ENCODE assay signal across 8 mouse cellular contexts in the genomic region with DNA sequence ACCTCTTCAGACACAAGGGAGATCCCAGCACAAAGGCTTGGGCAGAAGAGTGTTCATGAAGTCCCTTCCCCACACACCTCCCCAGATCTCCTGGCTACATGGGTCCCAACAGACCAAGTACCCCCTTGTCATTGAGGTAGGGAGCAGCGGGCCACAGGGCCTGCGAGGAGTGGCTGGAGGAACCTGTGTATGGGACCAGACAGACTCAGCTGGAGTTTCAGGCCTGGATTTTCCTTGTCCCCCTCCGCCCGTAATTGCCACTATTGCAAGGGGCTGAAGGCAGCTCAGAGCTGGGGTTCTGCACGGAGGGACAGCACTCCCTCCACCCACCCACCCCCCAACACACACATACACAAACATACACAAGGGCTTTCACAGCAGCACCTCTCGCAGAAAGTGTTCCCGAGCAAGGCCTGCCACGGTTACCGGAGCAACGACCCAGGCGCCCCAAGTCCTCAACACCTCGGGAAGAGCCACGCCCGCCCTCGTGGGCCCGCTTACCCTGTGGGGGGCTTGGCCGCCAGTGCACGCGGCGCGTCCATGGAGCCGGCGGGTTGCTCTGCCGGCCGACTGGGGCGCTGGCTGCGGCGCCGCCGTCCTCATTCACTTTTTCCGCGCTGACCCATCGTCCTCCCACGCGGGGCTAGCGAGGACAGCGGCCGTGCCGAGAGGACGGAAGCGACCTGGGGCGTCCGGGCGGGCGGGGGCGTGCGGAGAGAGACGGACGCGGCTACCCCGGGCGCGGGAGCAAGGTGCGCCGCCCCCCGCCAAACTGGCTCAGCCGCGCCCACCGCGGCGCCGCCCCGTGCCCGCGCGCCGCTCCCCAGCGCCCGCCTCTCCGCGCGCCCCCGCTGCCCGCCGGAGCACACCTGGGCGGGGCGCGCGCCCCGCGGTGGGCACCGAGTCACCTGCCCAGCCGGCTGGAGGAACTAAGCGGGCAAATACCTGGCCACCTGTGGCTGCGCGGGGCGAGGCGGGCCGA. TPM values are rescaled to one million over a fixed set of nuclear protein-coding genes. Genes with fewer than 3 reads are reported as not detected.
A peak's percentile ranks its signal among the peaks of the same experiment; 100 is the strongest.
DNase-seq lines count a peak whose midpoint lies in the region; ATAC-seq and TF ChIP-seq lines count a peak whose summit lies in the region.

A gene (minus strand): TSS at position 780 of the 982 bp plus-strand sequence.

- H3K9ac ChIP-seq in embryonic facial prominence, embryonic 12.5 days, result peak within 1 kb of the TSS; percentile 65
- H3K9ac ChIP-seq in heart, postnatal 0 days (replicated peaks; ENCODE audit: low read depth, low read length), result peak within 1 kb of the TSS; percentile 66
- H3K9ac ChIP-seq in lung, postnatal 0 days (replicated peaks; ENCODE audit: low read depth), result peak within 1 kb of the TSS; percentile 45

- H3K27ac ChIP-seq in embryonic facial prominence, embryonic 12.5 days, result no peak within 1 kb of the TSS
- H3K27ac ChIP-seq in heart, postnatal 0 days (ENCODE audit: low read depth), result no peak within 1 kb of the TSS
- peak within 1 kb of the TSS; percentile 76 for H3K27ac ChIP-seq in lung, postnatal 0 days (ENCODE audit: low read length)

- no peak for TF ChIP-seq CTCF in heart, postnatal 0 days (IDR thresholded peaks at IDR 0.05; ENCODE audit: low read depth)
- no peak for TF ChIP-seq CTCF in lung, postnatal 0 days (IDR thresholded peaks at IDR 0.05)

- WGBS in embryonic facial prominence, embryonic 12.5 days, result 1% methylated on average over 77 of the region's 89 CpGs
- WGBS in heart, postnatal 0 days, result under 1% methylated on average over 80 of the region's 89 CpGs
- 1% methylated on average over 68 of the region's 89 CpGs for WGBS in lung, postnatal 0 days

- H3K4me1 ChIP-seq in embryonic facial prominence, embryonic 12.5 days, result peaks cover 7% of the 10 kb centered on the region
- H3K4me1 ChIP-seq in heart, postnatal 0 days (ENCODE audit: control insufficient read depth, insufficient read depth), result peaks cover under 1% of the 10 kb centered on the region; the same call in 1 of the 2 replicates
- H3K4me1 ChIP-seq in lung, postnatal 0 days (ENCODE audit: insufficient read depth, low read depth, low read length), result peaks cover 6% of the 10 kb centered on the region; the same call in 1 of the 2 replicates

- peak within 1 kb of the TSS; percentile 92 for H3K4me2 ChIP-seq in embryonic facial prominence, embryonic 12.5 days (replicated peaks)
- H3K4me2 ChIP-seq in heart, postnatal 0 days (ENCODE audit: low read depth, low read length), result peak within 1 kb of the TSS; percentile 97
- peak within 1 kb of the TSS; percentile 88 for H3K4me2 ChIP-seq in lung, postnatal 0 days (replicated peaks; ENCODE audit: low read depth, low read length)

- H3K9me3 ChIP-seq in embryonic facial prominence, embryonic 12.5 days, result no peaks in the 10 kb centered on the region
- H3K9me3 ChIP-seq in heart, postnatal 0 days (replicated peaks; ENCODE audit: control insufficient read depth, low read length), result no peaks in the 10 kb centered on the region
- H3K9me3 ChIP-seq in lung, postnatal 0 days (ENCODE audit: low read length), result no peaks in the 10 kb centered on the region

- no peak for TF ChIP-seq EP300 in heart, postnatal 0 days (IDR thresholded peaks at IDR 0.05; ENCODE audit: low read depth)
- no peak for TF ChIP-seq EP300 in lung, postnatal 0 days (IDR thresholded peaks at IDR 0.05)

- peak; percentile 54 for ATAC-seq in embryonic facial prominence, embryonic 12.5 days (ENCODE audit: insufficient number of reproducible peaks, insufficient read depth, low FRiP score, low TSS enrichment)
- ATAC-seq in heart, postnatal 0 days (ENCODE audit: insufficient read depth, low read depth), result peak; percentile 61
- peak; percentile 87 for ATAC-seq in lung, postnatal 0 days

- H3K27me3 ChIP-seq in embryonic facial prominence, embryonic 12.5 days, result peaks cover 25% of the 10 kb centered on the region
- H3K27me3 ChIP-seq in heart, postnatal 0 days (ENCODE audit: control insufficient read depth, insufficient read depth, low read length), result peaks cover 6% of the 10 kb centered on the region
- H3K27me3 ChIP-seq in lung, postnatal 0 days (replicated peaks; ENCODE audit: insufficient read depth, low read length), result no peaks in the 10 kb centered on the region

- H3K4me3 ChIP-seq in embryonic facial prominence, embryonic 12.5 days, result peak within 1 kb of the TSS; percentile 59
- peak within 1 kb of the TSS; percentile 63 for H3K4me3 ChIP-seq in heart, postnatal 0 days (ENCODE audit: low read depth, low read length)
- peak within 1 kb of the TSS; percentile 62 for H3K4me3 ChIP-seq in lung, postnatal 0 days (ENCODE audit: low read depth, low read length)

- DNase-seq in left cerebral cortex, adult 18-20 months (ENCODE audit: low spot score in 2 of 2), result peak; percentile 26 to 56
- DNase-seq in left cerebral cortex, adult 11 months (ENCODE audit: low spot score), result no peak
- DNase-seq in heart, postnatal 0 days (ENCODE audit: low spot score), result peak; percentile 10
- DNase-seq in kidney, postnatal 36 days, result peak; percentile 59 to 80
- peak; percentile 72 for DNase-seq in lung, postnatal 0 days (ENCODE audit: low spot score)
- DNase-seq in right cerebral cortex, postnatal 4 days, result peak; percentile 44
- no peak for DNase-seq in cerebellum, postnatal 36 days

- no peaks in the 10 kb centered on the region for H3K36me3 ChIP-seq in embryonic facial prominence, embryonic 12.5 days
- no peaks in the 10 kb centered on the region for H3K36me3 ChIP-seq in heart, postnatal 0 days (replicated peaks; ENCODE audit: control insufficient read depth, insufficient read depth, low read length)
- no peaks in the 10 kb centered on the region for H3K36me3 ChIP-seq in lung, postnatal 0 days (ENCODE audit: insufficient read depth, low read length)

RNA-seq across cellular contexts. Expression of the gene that starts here (rescaled TPM):
- total RNA-seq in left cerebral cortex, adult 18-20 months (2021), result 100 to 1,000 TPM; 127 to 128 TPM
- 5.4 and 5.8 TPM in 2 replicates for polyA plus RNA-seq in embryonic facial prominence, embryonic 12.5 days (2016; fragmentation: Nextera tagmentation; extraction: Ambion mirVana)
- 20.5 and 30.8 TPM in 2 replicates for total RNA-seq in heart, postnatal 0 days (2014; rRNA removed; ENCODE audit: low replicate concordance)
- polyA plus RNA-seq in heart, postnatal 0 days (2015; fragmentation: Nextera tagmentation; extraction: Ambion mirVana), result 38.7 and 42.5 TPM in 2 replicates
- polyA plus RNA-seq in lung, postnatal 0 days (2015; fragmentation: Nextera tagmentation; extraction: Ambion mirVana), result 9.7 and 12.0 TPM in 2 replicates

Comparison
In these comparisons a context has a peak if more than half of its experiments do, and no peak if none do; other contexts are left out.
1. DNase-seq: peak in left cerebral cortex, adult 18-20 months (2 of 2), heart, postnatal 0 days (single experiment), kidney, postnatal 36 days (2 of 2), lung, postnatal 0 days (single experiment) and right cerebral cortex, postnatal 4 days (single experiment); none in left cerebral cortex, adult 11 months (single experiment) and cerebellum, postnatal 36 days (0 of 2).
2. Peak in every context shown above with its lines, with median percentiles within 50 percentile points of each other: ATAC-seq, H3K4me2 ChIP-seq, H3K4me3 ChIP-seq and H3K9ac ChIP-seq.